Mouse (Mus musculus) ES-CJ7 (cell line): Measurements from ENCODE around the gene Galnt10.
"Not testable (repeated sequence)": the region's sequence is repeated elsewhere in the genome, so short reads cannot be mapped to it uniquely, and the experiment has no call there.

Experiments used
- DNase-seq: peaks from one replicate; pipeline ENCODE4 v3.0.0; 2011; ENCODE audit warnings: low read depth, low spot score

Gene Galnt10

DNA sequence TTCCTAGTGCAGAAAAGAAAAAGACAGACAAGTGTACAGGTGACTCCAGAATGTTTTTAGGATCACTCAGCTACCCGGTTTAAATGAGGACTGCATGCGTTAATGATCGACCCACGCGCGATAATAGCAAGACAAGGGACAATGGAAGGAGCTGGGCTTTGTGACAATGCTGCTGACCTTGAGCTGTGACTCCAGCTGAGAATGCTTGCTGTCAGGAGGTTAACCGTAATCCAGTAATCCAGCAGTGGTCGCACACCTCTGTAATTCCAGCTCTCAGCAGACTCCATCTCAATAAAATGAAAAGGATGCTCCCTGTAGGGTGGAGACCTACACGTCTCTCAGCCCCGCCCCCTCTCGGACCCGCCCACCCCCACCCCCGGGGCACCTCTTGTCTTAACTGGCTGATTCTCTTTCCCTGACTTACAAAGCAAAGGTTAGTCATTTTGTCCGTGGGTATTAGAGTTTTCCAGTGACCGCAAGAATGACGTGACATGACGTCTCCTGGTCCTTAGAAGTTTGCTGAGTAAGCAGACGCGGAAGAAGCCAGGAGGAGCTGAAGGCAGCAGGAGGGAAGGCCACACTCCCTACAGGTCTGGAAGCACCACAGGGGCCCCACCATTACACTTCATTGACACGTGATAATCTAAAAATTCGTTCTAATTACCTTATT lies 145.8 kb downstream of the Galnt10 start:
- DNase-seq, result peak; percentile 88

DNA sequence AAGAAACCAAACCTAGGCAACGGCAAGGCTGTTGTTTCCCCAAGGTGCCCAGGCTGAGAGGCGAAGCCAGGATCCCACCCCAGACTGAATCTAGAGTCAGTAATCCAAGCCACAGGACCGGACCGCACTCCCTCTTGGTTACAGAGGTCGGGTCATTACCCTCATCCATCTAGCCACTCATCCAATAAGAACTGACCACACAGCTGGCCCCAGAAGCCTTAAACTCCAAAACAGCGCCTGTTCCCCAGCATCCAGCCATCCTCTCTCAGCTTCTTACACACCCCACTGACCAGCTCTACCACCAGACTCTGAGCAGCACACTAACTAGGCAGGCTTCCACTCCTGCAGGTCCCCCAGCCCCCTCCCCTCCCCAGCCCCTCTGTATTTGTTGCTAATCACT lies 149.8 kb downstream of the Galnt10 start:
- DNase-seq, result no peak

DNA sequence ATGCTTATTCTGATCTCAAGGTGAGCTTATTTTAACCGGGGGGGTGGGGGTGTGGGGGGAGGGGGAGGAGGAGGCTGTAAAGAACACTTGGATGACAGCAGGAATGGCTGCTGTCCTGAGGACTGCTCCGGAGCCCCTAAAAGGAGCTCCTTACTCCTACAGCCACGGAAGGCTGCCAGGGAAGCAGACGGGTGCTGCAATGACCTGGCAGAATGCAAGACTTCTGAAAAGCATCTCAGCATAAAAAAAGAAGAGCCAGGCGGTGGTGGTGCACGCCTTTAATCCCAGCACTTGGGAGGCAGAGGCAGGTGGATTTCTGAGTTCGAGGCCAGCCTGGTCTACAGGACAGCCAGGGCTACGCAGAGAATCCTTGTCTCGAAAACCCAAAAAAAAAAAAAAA lies 152.6 kb downstream of the Galnt10 start:
- DNase-seq, result peak; percentile 78

DNA sequence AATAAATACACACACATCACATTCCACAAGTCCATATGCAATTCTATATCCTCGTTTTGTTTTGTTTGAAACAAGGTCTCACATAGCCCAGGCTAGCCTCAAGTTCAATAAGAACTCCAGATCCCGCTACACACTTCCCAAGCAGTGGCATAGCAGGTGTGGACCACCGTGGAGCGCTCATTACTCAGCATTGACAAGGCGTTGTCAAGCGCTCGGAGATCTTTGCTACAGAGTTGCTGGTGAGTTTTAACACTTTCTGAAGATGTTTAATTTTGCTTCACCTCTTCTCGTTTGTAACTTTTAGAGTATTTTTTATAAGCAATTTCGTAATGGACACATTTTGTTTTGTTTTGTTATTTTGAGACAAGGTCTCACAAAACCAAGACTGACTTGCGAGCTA lies 154.2 kb downstream of the Galnt10 start:
- DNase-seq, result no peak

DNA sequence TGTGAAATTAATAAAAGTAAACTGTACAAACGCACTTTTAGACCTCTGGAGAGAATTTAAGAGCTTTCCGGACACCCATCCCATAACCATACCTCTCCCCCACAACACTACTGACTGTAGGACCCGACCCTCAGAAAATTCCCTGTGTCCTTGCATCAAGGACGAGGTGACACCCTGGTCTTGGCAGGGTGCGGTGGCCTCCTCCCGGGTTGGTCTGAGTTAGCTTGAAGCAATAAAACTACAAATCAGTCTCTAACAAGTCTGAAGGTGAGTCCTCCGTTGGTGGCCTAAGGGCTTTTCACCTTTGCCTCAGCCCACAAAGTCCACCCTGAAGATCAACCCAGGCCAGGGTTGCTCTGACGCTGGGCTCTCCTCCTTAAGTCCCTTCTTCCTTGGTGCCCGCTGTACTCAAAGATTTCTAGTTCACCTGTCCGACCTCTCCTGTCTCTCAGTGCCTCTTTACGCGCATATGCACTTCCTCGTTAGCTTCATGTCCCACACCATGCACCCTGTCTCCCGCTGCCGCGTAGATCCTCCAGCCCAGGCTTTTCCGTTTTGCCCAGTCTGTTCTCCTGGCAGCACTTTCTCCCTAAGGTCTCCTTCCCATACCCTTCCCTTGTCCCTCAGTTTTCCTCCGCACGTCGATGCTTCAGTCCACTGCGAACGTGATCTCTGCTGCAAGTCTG lies 155.2 kb downstream of the Galnt10 start:
- peak; percentile 47 for DNase-seq

DNA sequence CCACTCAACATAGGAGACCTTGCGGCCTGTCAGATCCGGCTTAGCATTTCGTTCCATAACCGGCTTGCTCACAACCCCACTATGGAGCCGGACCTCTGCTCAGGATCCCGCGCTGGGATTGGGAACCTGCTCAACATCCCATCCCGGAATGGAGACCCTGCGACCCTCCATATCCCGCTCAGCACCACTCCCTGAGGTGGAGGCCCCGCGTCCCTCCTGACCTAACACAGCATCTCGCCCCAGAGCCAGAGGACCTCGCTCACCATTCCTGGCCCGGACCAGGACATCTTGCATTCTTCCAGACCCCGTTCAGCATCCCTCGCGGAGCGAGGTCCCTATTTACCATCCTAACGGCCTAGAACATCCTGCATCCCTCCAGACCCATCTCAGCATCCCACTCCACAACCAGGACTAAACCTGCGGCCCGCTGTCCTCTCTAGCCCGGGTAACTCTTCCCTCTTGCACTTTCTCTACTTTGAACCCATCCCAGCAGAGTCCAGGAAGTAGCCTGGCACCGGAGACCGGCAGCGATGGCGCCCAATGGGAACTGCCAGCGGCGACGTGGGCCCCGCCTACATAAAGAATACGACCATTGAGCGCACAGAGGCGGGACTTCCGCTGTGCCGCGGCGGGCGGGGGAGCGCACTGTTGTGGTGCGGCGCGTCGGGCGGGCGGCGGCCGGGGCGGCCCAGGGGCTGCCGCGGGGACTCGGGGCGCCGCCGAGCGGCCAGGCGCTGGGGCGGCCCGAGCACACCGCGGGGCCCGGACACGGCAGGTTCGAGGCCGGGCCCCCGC lies 155.9 kb downstream of the Galnt10 start, which contains the start of gene Sap30l:
Gene Sap30l, plus strand, starts transcription at position 667 of the 795 bp plus-strand sequence.
- peak; percentile 94 for DNase-seq

DNA sequence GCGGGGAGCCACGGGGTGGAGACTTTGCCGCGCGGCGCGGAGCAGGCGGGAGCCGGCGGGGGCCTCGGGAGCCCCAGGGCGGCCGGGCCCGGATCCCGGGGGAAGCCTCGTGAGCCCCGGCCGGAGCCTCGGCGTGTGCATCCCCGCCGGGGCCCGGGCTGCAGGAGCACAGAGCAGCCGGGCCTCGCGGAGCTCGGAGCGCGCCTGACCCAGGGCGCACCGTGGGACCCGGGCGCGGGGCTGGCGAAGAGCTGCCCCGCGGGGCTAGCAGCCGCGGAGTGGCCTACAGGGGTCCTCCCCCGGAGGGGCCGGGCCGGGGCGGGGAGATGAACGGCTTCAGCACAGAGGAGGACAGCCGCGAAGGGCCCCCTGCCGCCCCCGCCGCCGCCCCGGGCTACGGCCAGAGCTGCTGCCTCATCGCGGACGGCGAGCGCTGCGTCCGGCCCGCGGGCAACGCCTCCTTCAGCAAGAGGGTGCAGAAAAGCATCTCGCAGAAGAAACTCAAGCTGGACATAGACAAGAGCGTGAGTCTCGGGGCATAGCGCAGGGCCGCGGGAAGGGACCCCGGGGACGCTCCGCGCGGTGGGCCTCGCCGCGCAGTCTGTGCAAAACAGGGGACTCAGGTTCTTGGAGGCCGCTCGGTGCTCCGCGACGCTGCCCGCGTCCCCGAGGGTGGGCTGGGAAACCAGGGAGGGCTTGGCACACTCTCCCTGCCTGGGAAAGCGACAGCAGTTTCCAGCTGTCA lies 156.7 kb downstream of the Galnt10 start:
- no peak for DNase-seq

DNA sequence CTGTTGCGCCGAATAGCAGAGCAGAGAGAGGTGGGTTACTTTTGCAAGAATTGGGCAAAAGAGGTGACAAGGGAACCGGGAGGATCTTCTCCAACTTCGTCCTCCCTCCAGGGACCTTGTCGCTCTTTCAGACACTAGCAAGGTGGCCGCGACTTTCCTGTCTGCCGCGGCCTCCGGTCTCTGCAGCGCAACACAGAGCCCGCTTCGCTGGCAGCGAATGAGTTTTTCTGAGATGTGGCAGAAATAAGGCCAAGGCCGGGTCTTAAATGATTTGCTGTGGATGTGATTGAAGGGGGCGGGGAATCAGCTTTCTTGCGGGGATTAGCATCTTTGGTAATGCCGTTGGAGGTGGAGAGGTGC lies 157.2 kb downstream of the Galnt10 start:
- no peak for DNase-seq

DNA sequence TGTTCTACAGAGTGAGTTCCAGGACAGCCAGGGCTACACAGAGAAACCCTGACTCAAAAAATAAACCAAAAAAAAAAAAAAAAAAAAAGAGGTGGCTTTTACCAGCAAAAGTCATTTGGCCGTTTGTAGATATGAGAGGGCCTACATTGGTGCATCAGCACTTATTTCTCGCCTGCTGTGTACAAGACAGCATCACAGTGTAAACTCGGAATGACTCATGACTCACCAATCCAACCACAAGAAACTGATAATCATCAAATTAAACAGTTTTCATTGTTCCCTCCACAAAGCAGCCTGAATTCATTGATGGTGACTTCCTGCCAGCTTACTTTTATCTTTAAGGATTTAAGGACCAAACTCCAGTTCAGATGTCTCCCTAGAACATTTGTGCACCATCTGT lies 159.8 kb downstream of the Galnt10 start:
- DNase-seq, result no peak

DNA sequence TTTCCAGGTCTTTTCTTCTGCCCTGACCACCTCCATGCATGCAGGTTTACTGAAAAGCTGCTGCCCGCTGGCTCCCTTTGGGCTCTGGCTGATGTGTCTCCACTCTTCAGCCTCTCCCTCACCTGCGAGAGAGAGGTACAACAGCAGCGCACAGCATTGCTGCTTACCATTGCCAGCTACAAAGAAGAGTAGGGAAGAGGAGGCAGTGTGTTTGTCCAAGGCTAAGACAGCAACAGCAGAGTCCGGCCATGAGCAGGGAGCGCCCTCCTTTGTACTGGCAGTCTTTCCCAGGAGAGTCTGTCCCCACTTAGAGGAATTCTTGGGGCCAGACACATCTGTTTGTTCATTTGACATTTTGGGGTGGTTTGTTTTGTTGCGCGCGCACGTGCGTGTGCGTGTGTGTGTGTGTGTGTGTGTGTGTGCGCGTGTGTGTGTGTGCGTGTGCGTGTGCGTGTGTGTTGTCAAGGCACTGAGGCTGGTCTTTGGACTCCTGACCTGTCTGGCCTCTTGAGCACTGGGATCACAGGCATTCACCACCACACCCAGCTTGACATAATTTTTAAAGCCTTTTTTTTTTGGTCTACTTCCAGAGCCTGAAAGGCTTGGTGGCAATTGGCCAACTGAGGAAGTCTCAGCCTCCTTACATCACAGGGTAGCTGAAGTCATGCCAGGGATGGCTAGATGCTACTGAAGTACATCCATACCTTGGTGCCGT lies 163.9 kb downstream of the Galnt10 start:
- no peak for DNase-seq

DNA sequence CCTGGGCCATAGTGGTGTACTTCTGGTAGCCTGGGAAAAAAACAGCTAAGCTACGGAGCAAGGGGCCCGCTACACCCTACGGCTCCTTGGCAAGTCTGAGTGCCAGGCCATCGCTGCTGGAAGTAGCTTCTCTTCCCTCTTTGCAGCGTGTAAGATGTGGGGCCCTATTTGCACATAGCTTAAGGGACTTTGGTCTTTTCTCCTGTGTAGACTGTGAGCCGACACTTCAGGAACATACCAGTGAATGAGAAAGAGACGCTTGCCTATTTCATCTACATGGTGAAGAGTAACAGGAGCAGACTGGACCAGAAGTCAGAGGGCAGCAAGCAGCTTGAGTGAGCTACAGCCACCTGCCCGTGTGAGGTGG lies 164.5 kb downstream of the Galnt10 start:
- DNase-seq, result no peak

DNA sequence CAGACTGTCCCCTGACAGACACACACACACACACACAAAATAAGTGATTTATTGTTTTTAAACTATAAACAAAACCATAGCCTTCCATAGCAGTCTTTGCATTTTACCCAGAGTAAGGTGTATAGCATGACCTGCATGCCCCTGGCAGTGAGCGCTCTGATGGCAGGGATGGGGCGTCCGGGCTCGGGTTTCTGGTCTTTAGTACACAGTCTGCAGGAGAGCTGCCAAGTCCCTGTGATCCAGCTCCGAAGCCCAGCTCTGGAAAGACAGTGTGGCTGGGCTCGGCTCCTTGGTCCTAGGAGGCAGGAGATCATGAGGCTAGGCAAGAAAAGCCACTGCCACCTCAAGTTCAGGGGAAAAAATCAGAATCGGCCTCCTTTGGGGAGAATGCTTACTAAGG lies 165.8 kb downstream of the Galnt10 start:
- DNase-seq, result no peak

DNA sequence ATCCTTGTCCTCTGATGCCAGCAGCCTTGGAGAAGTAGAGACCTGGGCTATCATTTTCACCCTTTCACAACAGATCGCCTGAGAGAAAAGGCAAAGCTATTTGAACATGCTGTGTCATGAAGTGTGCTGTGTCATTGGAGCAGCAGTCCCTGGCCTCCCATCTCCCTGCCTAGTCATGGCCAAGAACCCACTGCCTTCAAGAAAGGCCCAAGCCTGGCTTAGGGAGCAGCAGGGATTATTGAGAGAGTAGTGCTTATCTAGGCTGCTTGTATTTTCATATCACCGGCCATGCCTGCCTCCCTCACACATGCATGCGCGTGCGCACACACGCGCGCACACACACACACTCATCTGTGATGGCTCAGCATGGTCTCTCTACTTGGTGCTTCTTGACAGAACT lies 167.0 kb downstream of the Galnt10 start:
- DNase-seq, result no peak

DNA sequence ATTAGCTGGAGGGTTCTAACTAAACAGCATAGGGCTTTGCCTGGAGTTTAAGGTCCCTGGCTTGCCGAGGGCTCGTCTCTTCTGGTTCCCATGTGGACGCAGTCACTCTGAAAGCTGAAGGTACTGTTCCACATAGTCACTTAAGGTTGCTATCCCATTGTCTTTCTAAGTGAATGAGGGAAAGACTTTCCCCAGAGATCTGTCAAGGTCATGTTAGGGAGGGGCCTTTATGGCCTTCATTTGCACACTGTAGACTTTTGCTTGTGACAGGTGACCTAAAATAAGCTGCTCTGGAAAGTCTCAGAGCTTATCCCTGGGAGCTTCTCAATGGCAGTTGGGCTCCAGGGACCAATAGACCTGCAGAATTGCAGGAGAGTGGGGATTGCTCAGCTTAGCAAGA lies 168.4 kb downstream of the Galnt10 start:
- DNase-seq, result peak; percentile 75

DNA sequence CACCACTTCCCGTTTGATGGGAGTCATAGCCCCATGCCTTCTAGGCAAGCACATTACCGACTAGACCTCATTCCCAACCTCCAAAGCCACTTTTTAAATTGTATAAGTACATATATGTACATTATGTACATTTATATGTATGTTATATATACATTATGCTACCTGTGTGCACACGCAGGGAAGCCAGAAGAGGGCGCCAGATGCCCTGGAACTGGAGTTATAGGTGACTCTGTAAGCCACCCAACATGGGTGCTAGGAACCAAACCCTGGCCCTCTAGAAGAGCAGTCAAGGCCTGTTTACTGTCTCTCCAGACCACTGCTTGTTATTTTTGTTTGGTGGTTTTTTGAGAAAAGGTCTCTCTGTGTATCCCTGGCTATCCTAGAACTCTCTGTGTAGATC lies 172.9 kb downstream of the Galnt10 start:
- DNase-seq, result peak; percentile 41

DNA sequence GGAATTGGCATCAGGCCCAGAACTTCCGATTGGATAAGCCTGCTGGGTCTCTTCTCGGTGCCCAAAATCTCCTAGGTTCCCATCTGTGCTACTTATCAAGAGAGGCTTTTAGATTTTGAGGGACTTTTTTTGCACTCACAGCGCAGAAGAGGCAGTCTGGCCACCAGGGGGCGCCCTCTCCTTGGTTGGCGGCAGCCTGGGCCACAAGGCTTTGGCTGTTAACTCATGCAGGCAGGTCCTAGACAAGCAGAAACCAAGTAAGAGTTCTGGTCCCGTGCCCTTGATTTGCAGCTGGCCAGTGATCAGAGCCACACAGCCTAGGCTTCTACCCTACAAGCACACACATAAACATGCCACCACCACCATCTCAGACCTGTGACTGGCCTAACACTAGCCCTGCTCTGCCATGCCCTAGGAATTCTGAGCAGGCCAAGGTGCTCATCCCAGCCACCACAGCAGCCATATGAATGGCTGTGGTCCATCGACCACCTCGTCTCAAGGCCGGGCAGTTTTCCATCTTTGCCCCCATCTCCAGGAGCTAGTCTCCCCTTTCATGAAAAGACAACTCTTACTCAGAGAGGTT lies 174.8 kb downstream of the Galnt10 start:
- DNase-seq, result peak; percentile 83

DNA sequence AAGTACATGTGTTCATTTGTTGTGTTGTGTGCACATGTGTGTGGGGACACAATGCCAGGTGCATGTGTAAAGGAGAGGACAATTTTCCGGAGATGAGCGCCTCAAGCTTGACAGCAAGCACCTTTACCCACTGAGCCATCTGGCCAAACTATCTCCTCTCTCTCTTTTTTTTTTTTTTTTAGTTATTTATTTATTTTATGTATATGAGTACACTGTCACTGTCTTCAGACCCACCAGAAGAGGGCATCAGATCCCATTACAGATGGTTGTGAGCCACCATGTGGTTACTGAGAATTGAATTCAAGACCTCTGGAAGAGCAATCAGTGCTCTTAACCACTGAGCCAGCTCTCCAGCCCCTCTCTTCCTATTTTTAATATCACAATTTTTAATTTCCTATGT lies 177.9 kb downstream of the Galnt10 start:
- DNase-seq, result not testable (repeated sequence)

DNA sequence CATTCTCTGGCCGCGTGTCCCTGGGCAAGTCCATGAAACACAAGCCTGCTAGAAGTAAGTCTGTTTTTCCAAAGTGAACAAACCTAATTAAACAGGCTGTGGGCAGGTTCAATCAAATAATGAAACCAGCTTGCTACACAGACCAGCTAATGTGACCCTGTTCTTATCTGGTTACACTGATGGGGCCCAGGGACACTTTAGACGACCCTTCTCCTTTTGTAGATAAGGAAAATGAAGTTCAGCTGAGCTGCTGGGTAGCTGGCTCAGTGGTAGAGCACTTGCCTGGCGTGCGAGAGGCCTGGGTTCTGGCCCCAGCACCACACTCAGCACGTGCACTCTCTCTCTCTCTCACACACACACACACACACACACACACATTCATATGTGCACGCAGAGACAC lies 178.5 kb downstream of the Galnt10 start:
- no peak for DNase-seq

DNA sequence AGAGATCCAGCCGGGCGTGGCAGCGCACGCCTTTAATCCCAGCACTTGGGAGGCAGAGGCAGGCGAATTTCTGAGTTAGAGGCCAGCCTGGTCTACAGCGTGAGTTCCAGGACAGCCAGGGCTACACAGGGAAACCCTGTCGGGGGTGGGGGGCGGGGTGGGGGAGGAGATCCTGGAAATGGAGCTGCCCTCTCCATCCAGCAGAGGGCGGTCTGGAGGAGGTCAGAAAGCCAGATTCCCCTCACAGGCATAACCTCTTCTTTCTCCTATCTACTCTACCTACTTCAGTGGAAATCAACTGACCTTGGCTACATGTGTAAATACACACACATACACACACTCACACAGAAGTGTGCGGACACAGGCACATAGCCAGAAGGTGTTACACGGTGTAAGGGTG lies 180.0 kb downstream of the Galnt10 start:
- peak; percentile 48 for DNase-seq

DNA sequence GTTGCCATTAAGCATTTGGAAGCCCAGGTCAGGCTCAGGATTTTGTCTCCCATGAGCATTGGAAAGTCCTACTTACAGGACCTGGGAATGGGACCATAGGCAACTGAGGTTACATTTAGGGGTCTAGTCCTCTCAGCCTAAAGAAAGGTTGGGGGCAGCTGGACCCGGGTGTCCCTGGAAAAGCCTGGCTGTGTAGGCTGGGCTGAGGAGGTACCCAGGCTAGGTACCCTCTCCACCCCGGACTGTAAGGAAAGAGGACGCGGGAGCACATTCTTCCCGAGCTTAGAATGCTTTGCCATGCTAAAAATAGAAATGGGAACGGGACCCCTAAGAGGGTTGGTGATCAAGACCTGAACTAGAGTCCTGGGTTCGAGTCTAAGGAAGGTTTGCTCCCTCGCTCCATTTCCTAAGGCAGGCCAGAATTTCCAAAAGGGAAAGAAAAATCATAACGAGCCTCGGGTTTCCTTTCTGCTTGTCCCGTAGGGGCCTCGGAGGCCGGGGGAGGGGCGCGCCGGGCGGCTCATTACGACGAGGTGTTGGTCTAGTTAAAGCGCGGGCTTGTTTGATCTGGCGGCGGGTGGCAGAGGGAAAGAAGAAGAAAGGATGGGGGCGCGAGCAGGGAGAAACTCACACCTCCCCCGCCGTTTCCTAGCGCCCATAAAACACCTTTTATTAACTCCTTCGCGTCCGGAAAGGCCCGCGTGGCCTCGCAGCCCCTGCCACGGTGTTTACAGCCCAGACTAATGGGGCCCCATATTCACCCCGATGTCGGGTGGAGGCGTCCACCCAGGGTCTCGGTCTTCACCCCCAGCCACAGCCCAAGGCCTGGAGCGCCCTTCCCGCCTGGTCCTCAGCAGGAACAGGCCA lies 182.0 kb downstream of the Galnt10 start:
- no peak for DNase-seq
